Mouse (Mus musculus): ENCODE data around the gene AI467606.

DNA sequence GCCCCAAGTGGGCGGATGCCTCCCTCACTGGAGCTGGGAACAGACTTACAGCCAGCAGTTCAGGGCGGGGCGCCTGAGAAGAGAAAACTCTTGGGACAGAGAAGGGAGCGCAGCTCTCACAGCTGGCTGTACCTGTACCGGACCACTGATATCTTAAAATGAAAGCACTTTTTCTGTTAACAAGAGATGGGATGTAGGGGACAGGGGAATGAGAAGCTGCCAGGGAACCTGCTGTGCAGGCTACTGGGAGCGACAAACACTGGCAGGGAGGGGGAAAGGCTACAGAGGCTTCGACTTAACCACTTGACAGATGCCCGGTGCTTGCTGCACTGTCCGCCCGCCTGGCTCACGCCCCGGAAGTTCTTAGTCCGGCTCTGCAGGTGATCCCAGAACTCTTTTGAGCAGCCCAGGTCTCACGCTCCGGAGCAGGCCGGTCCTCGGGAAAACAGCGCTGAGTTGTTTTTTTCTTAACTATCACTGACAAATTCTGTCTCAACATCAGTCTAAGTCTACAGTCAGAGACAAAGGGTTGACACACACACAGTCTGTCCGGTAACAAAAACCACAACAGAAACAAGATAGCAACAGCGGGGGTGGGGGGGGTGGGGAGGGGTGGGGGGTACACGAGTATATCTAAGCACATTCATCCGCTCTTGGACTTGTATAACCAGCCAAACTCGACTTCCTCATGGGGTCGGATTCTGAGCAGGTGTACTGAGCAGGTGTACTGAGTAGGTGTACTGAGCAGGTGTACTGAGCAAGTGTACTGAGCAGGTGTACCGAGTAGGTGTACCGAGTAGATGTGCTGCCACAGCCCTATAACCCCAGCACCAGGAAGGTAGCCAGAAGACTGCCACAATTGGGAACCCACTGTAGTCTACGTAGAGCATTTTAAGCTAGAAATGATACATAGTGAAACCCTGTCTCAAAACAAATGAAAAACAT is 2.0 kb upstream of the AI467606 start:
- TF ChIP-seq GATA1 (IDR thresholded peaks at IDR 0.05; ENCODE audit: low read length), result no peak
- TF ChIP-seq TAL1 (IDR thresholded peaks at IDR 0.05; ENCODE audit: low read length), result no peak

Data from erythroblast, embryonic 14.5 days (primary cell).